Mouse (Mus musculus) inflammation-experienced regulatory T-cells, adult 6 months (primary cell): Measurements from ENCODE around the gene Cfap45. TPM values are rescaled to one million over a fixed set of nuclear protein-coding genes. Genes with fewer than 3 reads are reported as not detected.

Source experiments
- ATAC-seq: one replicate; pipeline ENCODE4 v1.8.0; 2017
- polyA plus RNA-seq, 3 experiments: library from polyadenylated mRNA; unstranded; fragments of 100-300 nt; shearing (Covaris generic); gene quantifications; one replicate each; pipeline ENCODE4 v1.2.1; 2017

Gene Cfap45
- polyA plus RNA-seq, result 1 to 10 TPM in 2 of 3 experiments, under 1 TPM in 1; 0.43 to 1.5 (median 1.2) TPM

- peak; percentile 70 for ATAC-seq
Measured at GRCm38 (mm10) chr1:172520576-172521440, at the start of gene Cfap45. Gene Cfap45, plus strand, starts transcription at chr1:172520801.

DNA sequence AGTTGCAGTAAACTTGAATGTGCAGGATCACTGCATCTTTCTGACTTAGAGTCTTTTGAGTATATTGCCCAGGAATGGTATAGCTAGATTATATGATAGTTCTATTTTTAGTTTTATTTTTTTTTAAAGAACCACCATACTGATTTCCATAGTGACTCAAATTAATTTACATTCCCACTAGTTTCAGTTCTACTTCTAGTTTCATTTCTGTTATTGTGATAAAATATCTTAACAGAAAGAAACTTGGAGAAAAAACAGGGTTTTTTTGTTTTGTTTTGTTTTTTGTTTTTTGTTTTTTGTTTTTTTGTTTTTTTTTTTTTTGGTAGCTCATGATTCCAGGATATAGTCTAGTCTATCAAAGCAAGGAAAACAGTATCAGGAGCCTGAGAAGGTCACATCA, 47.7 kb upstream of the Cfap45 start:
- no peak for ATAC-seq

- no peak for ATAC-seq
Measured at GRCm38 (mm10) chr1:172474196-172474595, 46.4 kb upstream of the Cfap45 start.

DNA sequence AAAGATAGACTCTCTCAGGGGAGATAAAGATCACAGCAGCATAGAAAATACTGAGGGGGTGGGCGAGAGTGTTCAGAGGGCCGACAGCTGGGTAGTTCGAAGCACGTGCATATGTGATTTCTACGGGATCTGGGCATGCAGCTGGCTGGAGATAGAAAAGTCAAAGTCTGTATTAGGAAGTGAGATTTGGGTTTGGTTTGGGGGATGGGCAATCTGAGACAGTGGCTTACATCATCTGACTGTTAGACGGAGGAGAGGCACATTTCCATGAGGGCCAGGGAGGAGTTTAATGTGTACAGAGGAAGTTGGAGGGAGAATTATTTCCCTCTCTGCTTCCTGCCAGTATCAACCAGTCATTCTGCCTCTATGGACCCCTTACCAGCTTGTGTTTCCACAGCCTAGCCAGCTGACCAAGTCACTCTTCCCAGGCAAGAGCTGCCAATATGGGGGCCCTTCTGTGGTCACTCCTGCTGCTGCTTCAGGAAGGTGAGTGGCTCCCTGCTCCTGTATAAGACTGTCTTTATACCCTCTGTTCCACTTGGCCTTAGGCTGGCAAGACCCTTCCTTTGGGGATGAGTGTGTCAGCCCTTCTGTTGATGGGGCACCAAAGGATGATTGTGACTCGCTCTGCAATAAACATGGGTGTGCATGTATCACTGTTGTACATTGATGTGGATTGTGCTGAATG, 45.4 kb upstream of the Cfap45 start, which contains the start of gene Slamf9:
Gene Slamf9, plus strand, starts transcription at position 305 of the 688 bp plus-strand sequence.
- peak; percentile 46 for ATAC-seq

- no peak for ATAC-seq
Measured at GRCm38 (mm10) chr1:172478020-172478419, 42.6 kb upstream of the Cfap45 start.

DNA sequence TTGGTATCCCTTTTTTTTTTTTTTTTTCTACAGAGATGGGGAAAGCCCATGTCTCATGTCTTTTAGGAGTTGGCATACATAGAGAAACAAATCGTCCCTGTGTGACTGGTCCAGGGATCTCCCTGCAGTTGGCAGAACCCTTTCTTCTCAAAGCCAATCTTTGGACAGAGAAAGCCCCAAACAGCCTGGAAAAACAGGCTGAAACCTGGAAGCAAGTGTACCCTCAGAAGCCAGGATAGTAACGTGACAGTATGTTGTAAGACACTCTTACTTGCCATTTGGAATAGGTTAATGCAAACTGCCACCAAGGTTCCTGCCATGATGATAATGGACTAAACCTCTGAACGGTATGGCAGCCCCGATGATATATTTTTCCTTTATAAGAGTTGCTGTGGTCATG, 40.2 kb upstream of the Cfap45 start:
- ATAC-seq, result no peak

DNA sequence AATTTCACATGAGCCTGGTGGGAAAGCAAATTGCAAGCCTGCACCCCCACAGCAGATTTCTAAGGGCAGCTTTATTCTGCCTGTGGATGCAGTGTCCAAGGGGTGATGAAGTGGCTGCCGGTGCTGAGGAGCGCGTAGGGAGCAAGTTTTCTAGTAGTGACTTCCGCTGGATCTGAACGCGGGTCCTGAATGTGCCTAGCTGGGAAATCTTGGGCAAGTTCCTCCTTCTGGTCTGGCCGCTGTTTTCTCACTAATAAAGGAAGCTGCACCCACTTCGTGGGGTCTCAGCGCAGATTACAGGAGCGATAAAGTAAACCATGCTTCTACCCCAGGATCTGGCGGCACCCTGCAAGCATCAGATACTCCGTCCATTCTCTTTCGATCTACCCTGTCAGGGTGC, 39.5 kb upstream of the Cfap45 start:
- ATAC-seq, result no peak

DNA sequence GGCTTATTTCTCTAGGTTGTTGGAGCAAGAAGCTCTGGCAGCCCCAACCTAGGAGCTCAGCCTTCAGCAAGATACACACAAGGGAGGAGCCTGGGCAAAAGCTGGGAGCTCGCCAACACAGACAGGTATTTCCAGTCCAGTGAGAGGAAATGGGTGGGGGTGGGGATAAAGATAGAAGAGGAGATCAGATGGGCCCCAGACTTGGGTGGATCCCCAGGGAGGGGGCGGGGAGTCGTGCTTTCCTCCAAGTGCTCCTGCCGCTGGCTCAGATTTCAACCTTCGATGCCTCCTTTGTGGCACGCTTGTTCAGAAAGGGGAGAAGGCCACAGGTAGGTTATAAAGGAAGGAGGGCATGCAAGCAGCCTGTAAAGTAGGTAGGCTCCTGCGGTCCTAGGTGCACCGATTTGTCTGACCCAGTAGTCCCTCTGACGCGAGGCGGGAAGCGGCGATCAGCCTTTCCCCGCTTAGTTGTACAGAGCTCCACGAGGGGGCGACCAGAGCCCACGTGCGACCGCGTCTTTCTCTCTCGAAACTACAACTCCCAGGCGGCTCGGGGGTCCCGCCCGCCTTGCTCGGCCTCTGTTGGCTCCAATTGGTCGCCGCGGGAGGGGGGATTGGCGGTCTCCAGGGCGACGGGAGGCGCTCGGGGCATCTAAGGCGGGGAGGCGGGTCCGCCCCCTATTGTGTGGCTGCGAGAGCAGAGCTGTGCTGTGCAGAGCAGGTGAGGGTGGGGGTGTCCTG, 38.9 kb upstream of the Cfap45 start, which contains the start of gene Igsf9:
Gene Igsf9, plus strand, starts transcription at position 249 of the 741 bp plus-strand sequence.
- ATAC-seq, result peak; percentile 83

GRCm38 (mm10) chr1:172482518-172483360, 37.9 kb upstream of the Cfap45 start:
- ATAC-seq, result no peak

DNA sequence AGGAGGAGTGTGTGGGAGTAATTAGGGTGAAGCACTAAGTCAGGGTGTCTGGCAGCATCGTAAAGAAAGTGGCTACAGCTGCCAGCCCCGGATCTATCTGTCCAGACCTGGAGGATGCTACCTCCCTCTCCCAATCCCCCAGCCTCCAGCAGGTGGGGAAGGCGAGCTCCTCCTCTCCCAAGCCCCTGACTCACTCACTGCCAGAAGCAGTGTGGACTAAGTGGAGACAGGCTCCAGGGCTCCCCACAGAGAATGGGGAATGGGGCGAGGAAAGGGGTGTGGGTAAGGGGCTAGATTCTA, 37.3 kb upstream of the Cfap45 start:
- no peak for ATAC-seq

- no peak for ATAC-seq
Measured at GRCm38 (mm10) chr1:172484236-172484635, 36.4 kb upstream of the Cfap45 start.

- no peak for ATAC-seq
Measured at GRCm38 (mm10) chr1:172484671-172485070, 35.9 kb upstream of the Cfap45 start.

GRCm38 (mm10) chr1:172485821-172486220, 34.8 kb upstream of the Cfap45 start:
- ATAC-seq, result no peak

GRCm38 (mm10) chr1:172486236-172486635, 34.4 kb upstream of the Cfap45 start:
- ATAC-seq, result no peak

- ATAC-seq, result no peak
Measured at GRCm38 (mm10) chr1:172486651-172487050, 34.0 kb upstream of the Cfap45 start.

- ATAC-seq, result no peak
Measured at GRCm38 (mm10) chr1:172487859-172488258, 32.7 kb upstream of the Cfap45 start.

GRCm38 (mm10) chr1:172488831-172489230, 31.8 kb upstream of the Cfap45 start:
- no peak for ATAC-seq

- no peak for ATAC-seq
Measured at GRCm38 (mm10) chr1:172489585-172490250, 30.9 kb upstream of the Cfap45 start.

DNA sequence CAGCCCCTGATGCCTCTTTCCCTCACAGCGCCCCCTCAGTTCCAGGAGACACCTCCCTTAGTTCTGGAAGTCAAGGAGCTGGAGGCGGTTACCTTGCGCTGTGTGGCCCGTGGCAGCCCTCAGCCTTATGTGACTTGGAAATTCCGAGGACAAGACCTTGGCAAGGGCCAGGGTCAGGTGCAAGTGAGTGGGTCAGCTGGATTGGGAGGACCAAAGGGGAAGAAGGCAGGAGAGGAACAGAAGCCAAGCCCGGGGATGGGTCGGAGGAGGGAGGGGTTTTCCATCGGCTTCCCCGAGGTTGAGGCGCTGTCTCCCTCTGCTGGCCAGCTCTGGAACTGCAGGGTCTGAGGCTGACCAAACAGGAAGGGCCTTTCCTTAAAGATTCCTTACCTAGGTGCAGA, 30.3 kb upstream of the Cfap45 start:
- ATAC-seq, result peak; percentile 63

GRCm38 (mm10) chr1:172492047-172492446, 28.6 kb upstream of the Cfap45 start:
- ATAC-seq, result no peak

DNA sequence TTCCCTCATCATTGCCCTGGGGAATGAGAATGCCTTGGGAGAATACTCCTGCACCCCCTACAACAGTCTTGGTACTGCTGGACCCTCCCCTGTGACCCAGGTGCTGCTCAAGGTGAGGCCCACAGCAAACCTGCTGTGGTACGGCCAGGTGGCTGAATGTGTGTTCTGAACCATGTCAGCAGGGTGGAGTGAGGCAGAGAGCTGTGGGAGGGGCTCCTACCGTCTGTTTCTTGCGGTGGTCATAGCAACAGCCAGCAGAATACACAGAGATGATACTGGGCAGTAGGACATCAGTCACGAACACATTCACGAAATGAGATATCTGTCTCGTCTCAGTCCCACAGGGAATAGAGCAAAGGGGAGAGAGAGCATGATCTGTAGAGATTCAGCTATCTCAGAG, 27.1 kb upstream of the Cfap45 start:
- no peak for ATAC-seq

GRCm38 (mm10) chr1:172496030-172496429, 24.6 kb upstream of the Cfap45 start:
- no peak for ATAC-seq
